Mouse (Mus musculus) forebrain, embryonic 11.5 days (tissue): ENCODE measurements around the gene Sgpl1. TPM values are rescaled to one million over a fixed set of nuclear protein-coding genes. Genes with fewer than 3 reads are reported as not detected.

Experiments used
- microRNA-seq: library from miRNA; unstranded; fragments of <30 nt; microRNA quantifications from one replicate; pipeline ENCODE4, GENCODE M21; 2016; ENCODE audit not compliant: insufficient number of aligned reads
- polyA plus RNA-seq: library from polyadenylated mRNA; unstranded; fragments of >200 nt; fragmentation: Nextera tagmentation; extraction: Ambion mirVana; gene quantifications from 2 replicates; pipeline ENCODE4 v1.2.1, GENCODE M21; 2014

Sgpl1 gene
- polyA plus RNA-seq, 1 experiment from 2014 or later, result 78.0 TPM

Small RNA genes within 50 kb of the gene (microRNA-seq; reads per million reads assigned to microRNA genes)
- gene Gm44308, result not detected

Other genes starting within 250 kb of the Sgpl1 start
- gene Pcbd1, start 58.4 kb downstream of the Sgpl1 start, polyA plus RNA-seq, result 17.3 and 17.6 TPM in 2 replicates
- not detected in 2 replicates for gene Tbata, start 24.3 kb upstream of the Sgpl1 start, polyA plus RNA-seq
- 0.56 and 0.60 TPM in 2 replicates for gene Adamts14, start 125.7 kb upstream of the Sgpl1 start, polyA plus RNA-seq
- not detected in 2 replicates for gene Prf1, start 150.1 kb upstream of the Sgpl1 start, polyA plus RNA-seq
- 21.3 and 22.9 TPM in 2 replicates for gene Pald1, start 235.8 kb upstream of the Sgpl1 start, polyA plus RNA-seq